Mouse (Mus musculus) kidney, postnatal 0 days (tissue): ENCODE data around the gene Polr2g. TPM values are rescaled to one million over a fixed set of nuclear protein-coding genes. Genes with fewer than 3 reads are reported as not detected.
"Not testable (repeated sequence)": the region's sequence is repeated elsewhere in the genome, so short reads cannot be mapped to it uniquely, and the experiment has no call there.

Source experiments
- ATAC-seq: fragments of 200-750 bp; cut with Nextera tagmentation; replicated peaks from 2 replicates; pipeline ENCODE4 v1.8.0; 2017; ENCODE audit warnings: low read depth, moderate number of reproducible peaks, moderate TSS enrichment, moderate library complexity; ENCODE audit not compliant: low FRiP score
- DNase-seq: peaks from one replicate; pipeline ENCODE4 v3.0.0-alpha.2; 2016; ENCODE audit warnings: low spot score
- H3K27ac ChIP-seq: fragments of 300-500 bp; sonication (generic); 2 replicates; pipeline ENCODE4 v1.5.1; 2014; ENCODE audit warnings: mild to moderate bottlenecking
- H3K27me3 ChIP-seq: fragments of 300-500 bp; sonication (generic); 2 replicates; pipeline ENCODE4 v1.6.1; 2014; ENCODE audit warnings: low read length, mixed read lengths; ENCODE audit not compliant: insufficient read depth
- H3K36me3 ChIP-seq: fragments of 300-500 bp; sonication (generic); 2 replicates; pipeline ENCODE4 v1.6.1; 2014; ENCODE audit warnings: low read length, mixed read lengths; ENCODE audit not compliant: insufficient read depth
- H3K4me1 ChIP-seq: fragments of 300-500 bp; sonication (generic); replicated peaks from 2 replicates; pipeline ENCODE4 v1.6.1; 2014; ENCODE audit warnings: antibody characterized with exemption, low read length, mixed read lengths; ENCODE audit not compliant: insufficient read depth
- H3K4me2 ChIP-seq: fragments of 300-500 bp; sonication (generic); 2 replicates; pipeline ENCODE4 v1.6.1; 2014; ENCODE audit warnings: mild to moderate bottlenecking, low read length, moderate library complexity, mixed read lengths
- H3K4me3 ChIP-seq: fragments of 300-500 bp; sonication (generic); replicated peaks from 2 replicates; pipeline ENCODE4 v1.5.1; 2014; ENCODE audit warnings: low read depth, low read length
- H3K9ac ChIP-seq: fragments of 300-500 bp; sonication (generic); 2 replicates; pipeline ENCODE4 v1.6.1; 2014; ENCODE audit warnings: low read depth, low read length
- H3K9me3 ChIP-seq: fragments of 300-500 bp; sonication (generic); replicated peaks from 2 replicates; pipeline ENCODE4 v1.6.1; 2016; ENCODE audit warnings: low read length, inconsistent platforms, mixed read lengths
- CTCF ChIP-seq: IDR thresholded peaks from 2 replicates; pipeline ENCODE4 v1.5.1; 2016; ENCODE audit warnings: antibody characterized with exemption, low read depth, mild to moderate bottlenecking, moderate library complexity
- WGBS: fragments of 180-500 bp; shearing (Covaris S2); extraction: QIAGEN DNeasy Blood & Tissue Kit; methylation state at CpG from one replicate; pipeline ENCODE4 v1.1.7; 2014; 5-methylcytosine and 5-hydroxymethylcytosine counted together
- polyA plus RNA-seq: library from polyadenylated mRNA; unstranded; fragments of >200 nt; fragmentation: Nextera tagmentation; extraction: Ambion mirVana; gene quantifications from 2 replicates; pipeline ENCODE4 v1.2.1, GENCODE M21; 2015

Polr2g gene
- polyA plus RNA-seq, 1 experiment from 2014 or later = 187 TPM

GRCm38 (mm10) chr19:8839103-8839907, 40.9 kb upstream of the Polr2g start, which contains the start of gene Gng3:
TSS of gene Gng3 (minus strand) at chr19:8839194.
- H3K9ac ChIP-seq = peak within 1 kb of the TSS; percentile 84
- no peak for TF ChIP-seq CTCF
- peak within 1 kb of the TSS; percentile 60 for H3K4me3 ChIP-seq
- WGBS = 60% methylated on average over 11 of the region's 11 CpGs
- no peak for ATAC-seq
- no peak for DNase-seq
- H3K27me3 ChIP-seq = no peaks in the 10 kb centered on the region
- H3K27ac ChIP-seq = peak within 1 kb of the TSS; percentile 98
- peaks cover 23% of the 10 kb centered on the region for H3K4me1 ChIP-seq
- peaks cover 7% of the 10 kb centered on the region for H3K36me3 ChIP-seq
- H3K9me3 ChIP-seq = no peaks in the 10 kb centered on the region
- H3K4me2 ChIP-seq = peak within 1 kb of the TSS; percentile 96

GRCm38 (mm10) chr19:8838041-8838730, 39.8 kb upstream of the Polr2g start:
- Histone ChIP-seq H3K36me3 (peaks cover 14% of the 10 kb centered on the region), H3K4me2 (peak overlapping the region; percentile 96), H3K4me1 (peaks cover 23% of the 10 kb centered on the region), H3K4me3 (peak overlapping the region; percentile 60), H3K27me3 (no peaks in the 10 kb centered on the region), H3K27ac (peak overlapping the region; percentile 98), H3K9me3 (no peaks in the 10 kb centered on the region), H3K9ac (peak overlapping the region; percentile 84)
- TF ChIP-seq CTCF = no peak
- WGBS = 15% methylated on average over 15 of the region's 15 CpGs
- ATAC-seq (peak; percentile 11; the same call in 1 of the 2 replicates), DNase-seq (peak; percentile 64)

DNA sequence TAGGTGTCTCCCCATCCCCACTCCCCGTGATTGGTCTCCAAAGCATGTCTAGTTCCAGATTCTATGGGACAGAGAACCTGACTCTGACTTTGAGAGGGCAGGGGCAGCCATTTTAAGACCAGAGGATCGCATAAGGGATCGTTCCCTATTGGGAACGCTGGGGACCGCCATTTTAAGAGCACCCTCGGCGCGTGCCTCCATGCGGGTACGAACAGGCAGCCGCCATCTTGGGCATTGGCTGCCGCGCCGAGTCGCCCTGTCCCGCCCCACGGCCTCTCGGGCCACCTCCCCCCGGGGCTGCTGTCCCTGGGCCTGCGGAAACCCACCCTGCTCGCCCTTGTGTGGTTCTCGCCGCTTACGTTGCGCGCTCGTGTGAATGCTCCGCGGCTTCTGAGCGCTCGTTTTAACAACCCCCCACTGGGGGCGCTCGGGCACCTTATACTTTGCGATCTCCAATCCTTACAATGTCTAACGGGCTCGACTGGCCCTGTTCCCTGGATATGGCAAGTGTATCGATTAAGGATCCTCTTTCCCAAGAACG, 38.9 kb upstream of the Polr2g start, which contains the start of gene Bscl2:
Gene Bscl2, plus strand, starts transcription at position 217 of the 541 bp plus-strand sequence.
- DNase-seq (peak; percentile 91), ATAC-seq (peak; percentile 79)
- Histone ChIP-seq H3K9me3 (no peaks in the 10 kb centered on the region), H3K4me3 (peak within 1 kb of the TSS; percentile 60), H3K27ac (peak within 1 kb of the TSS; percentile 98), H3K9ac (peak within 1 kb of the TSS; percentile 84), H3K27me3 (no peaks in the 10 kb centered on the region), H3K4me2 (peak within 1 kb of the TSS; percentile 96), H3K4me1 (peaks cover 23% of the 10 kb centered on the region), H3K36me3 (peaks cover 23% of the 10 kb centered on the region)
- WGBS = under 1% methylated on average over 37 of the region's 38 CpGs
- TF ChIP-seq CTCF = peak; percentile 66

DNA sequence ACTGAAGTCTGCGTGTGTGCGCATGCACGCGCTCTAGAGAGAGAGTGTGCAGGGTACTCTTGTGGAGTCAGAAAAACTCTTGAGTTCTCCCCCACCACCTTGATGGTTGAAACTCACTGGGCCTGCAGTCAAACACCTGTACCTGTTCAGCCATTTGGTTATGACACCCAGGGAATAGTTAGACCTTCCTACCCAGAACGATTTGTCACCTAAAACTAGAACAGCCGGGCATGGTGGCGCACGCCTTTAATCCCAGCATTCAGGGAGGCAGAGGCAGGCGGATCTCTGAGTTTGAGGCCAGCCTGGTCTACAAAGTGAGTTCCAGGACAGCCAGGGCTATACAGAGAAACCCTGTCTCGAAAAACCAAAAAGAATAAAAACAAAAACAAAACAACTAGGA, 38.0 kb upstream of the Polr2g start:
- not testable (repeated sequence) for H3K9ac ChIP-seq, H3K9me3 ChIP-seq, H3K27me3 ChIP-seq, ATAC-seq, H3K4me2 ChIP-seq, DNase-seq, H3K27ac ChIP-seq, H3K4me3 ChIP-seq
- 96% methylated on average over 10 of the region's 10 CpGs for WGBS
- peaks cover 22% of the 10 kb centered on the region for H3K4me1 ChIP-seq
- peaks cover 32% of the 10 kb centered on the region for H3K36me3 ChIP-seq

GRCm38 (mm10) chr19:8832971-8833370, 34.6 kb upstream of the Polr2g start:
- DNase-seq (no peak), ATAC-seq (no peak)
- 95% methylated on average over 4 of the region's 4 CpGs for whole genome bisulfite sequencing
- Histone ChIP-seq H3K27me3 (no peaks in the 10 kb centered on the region), H3K9me3 (no peaks in the 10 kb centered on the region), H3K27ac (no peak overlapping the region), H3K36me3 (peaks cover 61% of the 10 kb centered on the region), H3K9ac (no peak overlapping the region), H3K4me2 (no peak overlapping the region), H3K4me1 (no peaks in the 10 kb centered on the region; the same call in 1 of the 2 replicates), H3K4me3 (no peak overlapping the region)
- no peak for TF ChIP-seq CTCF

DNA sequence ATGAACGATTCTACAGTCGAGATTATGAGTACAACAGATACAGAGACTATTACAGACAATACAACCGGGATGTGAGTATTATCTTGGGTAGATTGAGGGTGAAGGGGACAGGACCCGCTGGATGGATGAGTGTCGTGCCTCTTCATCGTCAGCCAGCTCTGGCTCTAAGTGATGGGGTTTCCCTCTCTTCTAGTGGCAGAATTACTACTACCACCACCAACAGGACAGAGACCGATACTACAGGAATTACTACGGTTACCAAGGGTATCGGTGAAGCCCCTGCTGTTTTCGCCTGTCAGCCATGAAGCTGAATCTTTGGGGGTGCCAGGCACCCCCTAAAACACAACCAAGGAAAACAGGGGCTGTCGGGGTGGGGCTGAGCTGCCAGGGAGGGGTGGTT, 32.9 kb upstream of the Polr2g start:
- no peak for ATAC-seq
- no peak overlapping the region for H3K4me2 ChIP-seq
- no peaks in the 10 kb centered on the region for H3K9me3 ChIP-seq
- H3K27me3 ChIP-seq = no peaks in the 10 kb centered on the region
- H3K9ac ChIP-seq = no peak overlapping the region
- no peak overlapping the region for H3K4me3 ChIP-seq
- TF ChIP-seq CTCF = no peak
- H3K27ac ChIP-seq = no peak overlapping the region
- H3K4me1 ChIP-seq = no peaks in the 10 kb centered on the region
- peaks cover 73% of the 10 kb centered on the region for H3K36me3 ChIP-seq
- no peak for DNase-seq
- 88% methylated on average over 11 of the region's 11 CpGs for WGBS
